13 mouse cellular contexts compared by ENCODE assay signal in the genomic region with DNA sequence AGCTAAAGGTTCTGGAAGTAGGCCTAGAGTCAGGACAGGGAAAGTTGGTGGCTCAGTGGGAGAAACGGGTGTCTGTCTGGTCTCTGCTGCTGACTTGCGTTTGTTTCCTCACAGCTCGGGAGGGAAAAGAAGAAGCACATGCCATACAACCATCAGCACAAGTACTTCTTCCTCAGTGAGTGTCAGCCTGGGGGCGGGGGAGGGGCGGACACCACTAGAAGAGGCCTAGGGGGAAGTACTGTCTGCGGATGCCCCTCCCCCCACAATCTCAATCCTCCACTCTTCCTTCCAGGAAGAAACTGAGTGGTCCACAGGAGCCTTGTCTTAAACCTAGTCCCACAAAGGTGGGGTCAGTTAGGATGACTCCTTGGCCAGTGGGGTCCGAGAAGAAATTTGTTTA. TPM values are rescaled to one million over a fixed set of nuclear protein-coding genes. Genes with fewer than 3 reads are reported as not detected.
DNase-seq lines count a peak whose midpoint lies in the region; ATAC-seq and TF ChIP-seq lines count a peak whose summit lies in the region.
"Had no signal": no experiment of that assay in that cellular context is flagged by ENCODE, and none has a peak within 500 bp of the region (broad histone marks: within the 10 kb centered on the region; RNA-seq: fewer than 3 reads in every experiment).

No protein-coding gene starts in this region.

- no peak for TF ChIP-seq EP300 in lung, postnatal 0 days (IDR thresholded peaks at IDR 0.05)

- no peaks in the 10 kb centered on the region for H3K27me3 ChIP-seq in forebrain, embryonic 12.5 days
- no peaks in the 10 kb centered on the region for H3K27me3 ChIP-seq in forebrain, embryonic 15.5 days
- no peaks in the 10 kb centered on the region for H3K27me3 ChIP-seq in lung, postnatal 0 days (replicated peaks; ENCODE audit: insufficient read depth, low read length)
- H3K27me3 ChIP-seq: megakaryocyte, embryonic 14.5 days; neural tube, embryonic 13.5 days had no signal

- no peak overlapping the region for H3K4me2 ChIP-seq in forebrain, embryonic 12.5 days
- H3K4me2 ChIP-seq in forebrain, embryonic 15.5 days (replicated peaks): no peak overlapping the region
- H3K4me2 ChIP-seq in lung, postnatal 0 days (replicated peaks; ENCODE audit: low read depth, low read length): no peak overlapping the region
- H3K4me2 ChIP-seq: neural tube, embryonic 13.5 days had no signal

- H3K4me1 ChIP-seq in forebrain, embryonic 12.5 days: peaks cover 5% of the 10 kb centered on the region
- H3K4me1 ChIP-seq in forebrain, embryonic 15.5 days: peaks cover 21% of the 10 kb centered on the region
- H3K4me1 ChIP-seq in lung, postnatal 0 days (ENCODE audit: insufficient read depth, low read depth, low read length): no peaks in the 10 kb centered on the region

- peaks cover 100% of the 10 kb centered on the region for H3K36me3 ChIP-seq in forebrain, embryonic 12.5 days (replicated peaks)
- H3K36me3 ChIP-seq in forebrain, embryonic 15.5 days: peaks cover 90% of the 10 kb centered on the region
- H3K36me3 ChIP-seq in lung, postnatal 0 days (ENCODE audit: insufficient read depth, low read length): peaks cover 10% of the 10 kb centered on the region; the same call in 1 of the 2 replicates

- WGBS in forebrain, embryonic 12.5 days: 81% methylated on average over 7 of the region's 7 CpGs
- 88% methylated on average over 7 of the region's 7 CpGs for WGBS in forebrain, embryonic 15.5 days
- 54% methylated on average over 7 of the region's 7 CpGs for WGBS in lung, postnatal 0 days

- DNase-seq in lung, postnatal 0 days (ENCODE audit: low spot score): peak; percentile 33
- no peak for DNase-seq in lung, postnatal 25 days (ENCODE audit: low spot score)
- no peak for DNase-seq in T-cell, adult 2 months (ENCODE audit: low spot score)
- no peak for DNase-seq in thymus, postnatal 0 days (ENCODE audit: low spot score)

- no peak for TF ChIP-seq CTCF in lung, postnatal 0 days (IDR thresholded peaks at IDR 0.05)

- H3K9me3 ChIP-seq in forebrain, embryonic 12.5 days: no peaks in the 10 kb centered on the region
- H3K9me3 ChIP-seq in forebrain, embryonic 15.5 days: no peaks in the 10 kb centered on the region
- no peaks in the 10 kb centered on the region for H3K9me3 ChIP-seq in lung, postnatal 0 days (ENCODE audit: low read length)
- H3K9me3 ChIP-seq: megakaryocyte, embryonic 14.5 days; neural tube, embryonic 13.5 days had no signal

- ATAC-seq in forebrain, embryonic 12.5 days (ENCODE audit: low FRiP score): 0 out of 2 replicates have a peak, but pooled peaks have one; percentile 15
- no peak for ATAC-seq in forebrain, embryonic 15.5 days (replicated peaks)
- ATAC-seq in lung, postnatal 0 days: no peak
- peak; percentile 89 for ATAC-seq in granulocyte monocyte progenitor cell, adult 5-6 weeks (replicated peaks; ENCODE audit: poor library complexity, severe bottlenecking)
- peak; percentile 68 for ATAC-seq in monocyte, adult 5-6 weeks (replicated peaks; ENCODE audit: insufficient number of reproducible peaks, low FRiP score, low TSS enrichment, poor library complexity, severe bottlenecking)
- ATAC-seq: activated CD4-positive, CD25-positive, alpha-beta regulatory T cell, adult 4 months; hindbrain, embryonic 16.5 days had no signal

- H3K4me3 ChIP-seq in forebrain, embryonic 12.5 days (replicated peaks): no peak overlapping the region
- no peak overlapping the region for H3K4me3 ChIP-seq in forebrain, embryonic 15.5 days
- H3K4me3 ChIP-seq in lung, postnatal 0 days (ENCODE audit: low read depth, low read length): no peak overlapping the region
- H3K4me3 ChIP-seq: erythroblast, embryonic 14.5 days; megakaryocyte, embryonic 14.5 days; neural tube, embryonic 13.5 days had no signal

- H3K27ac ChIP-seq in forebrain, embryonic 12.5 days: no peak overlapping the region
- no peak overlapping the region for H3K27ac ChIP-seq in forebrain, embryonic 15.5 days (replicated peaks)
- H3K27ac ChIP-seq in lung, postnatal 0 days (ENCODE audit: low read length): no peak overlapping the region
- H3K27ac ChIP-seq: neural tube, embryonic 13.5 days had no signal

- no peak overlapping the region for H3K9ac ChIP-seq in forebrain, embryonic 12.5 days
- H3K9ac ChIP-seq in forebrain, embryonic 15.5 days (replicated peaks): no peak overlapping the region
- H3K9ac ChIP-seq in lung, postnatal 0 days (replicated peaks; ENCODE audit: low read depth): no peak overlapping the region
- H3K9ac ChIP-seq: neural tube, embryonic 13.5 days had no signal

RNA-seq across cellular contexts. Expression of gene Fads1, which starts 8.6 kb away (rescaled TPM):
- polyA plus RNA-seq in forebrain, embryonic 12.5 days (2016; fragmentation: Nextera tagmentation; extraction: Ambion mirVana): 187 and 195 TPM in 2 replicates
- polyA plus RNA-seq in forebrain, embryonic 15.5 days (2015; fragmentation: Nextera tagmentation; extraction: Ambion mirVana): 158 and 166 TPM in 2 replicates
- polyA plus RNA-seq in lung, postnatal 0 days (2015; fragmentation: Nextera tagmentation; extraction: Ambion mirVana): 44.5 and 48.8 TPM in 2 replicates
- 11.3 and 14.5 TPM in 2 replicates for total RNA-seq in granulocyte monocyte progenitor cell, adult 5-6 weeks (2014; fragmentation: Nextera tagmentation)
- total RNA-seq in granulocyte monocyte progenitor cell, adult 5-6 weeks (2017): 9.7 and 18.5 TPM in 2 replicates
- 2.2 to 5.1 TPM (median 2.3 TPM) in 3 replicates for total RNA-seq in monocyte, adult 5-6 weeks (2017)
- polyA plus RNA-seq in thymus, postnatal 0 days (2015; fragmentation: Nextera tagmentation; extraction: Ambion mirVana): 29.0 and 29.2 TPM in 2 replicates

RNA-seq across cellular contexts. Expression of gene Tmem258, which starts 12.5 kb away (rescaled TPM):
- 336 and 355 TPM in 2 replicates for polyA plus RNA-seq in forebrain, embryonic 12.5 days (2016; fragmentation: Nextera tagmentation; extraction: Ambion mirVana)
- 397 and 403 TPM in 2 replicates for polyA plus RNA-seq in forebrain, embryonic 15.5 days (2015; fragmentation: Nextera tagmentation; extraction: Ambion mirVana)
- polyA plus RNA-seq in lung, postnatal 0 days (2015; fragmentation: Nextera tagmentation; extraction: Ambion mirVana): 362 and 394 TPM in 2 replicates
- 356 and 442 TPM in 2 replicates for total RNA-seq in granulocyte monocyte progenitor cell, adult 5-6 weeks (2014; fragmentation: Nextera tagmentation)
- 191 and 246 TPM in 2 replicates for total RNA-seq in granulocyte monocyte progenitor cell, adult 5-6 weeks (2017)
- total RNA-seq in monocyte, adult 5-6 weeks (2017): 129 to 133 TPM (median 132 TPM) in 3 replicates
- polyA plus RNA-seq in thymus, postnatal 0 days (2015; fragmentation: Nextera tagmentation; extraction: Ambion mirVana): 563 and 614 TPM in 2 replicates

RNA-seq across cellular contexts. Expression of gene Fen1, which starts 12.6 kb away (rescaled TPM):
- polyA plus RNA-seq in forebrain, embryonic 12.5 days (2016; fragmentation: Nextera tagmentation; extraction: Ambion mirVana): 130 and 134 TPM in 2 replicates
- polyA plus RNA-seq in forebrain, embryonic 15.5 days (2015; fragmentation: Nextera tagmentation; extraction: Ambion mirVana): 54.7 and 58.4 TPM in 2 replicates
- 18.0 and 18.7 TPM in 2 replicates for polyA plus RNA-seq in lung, postnatal 0 days (2015; fragmentation: Nextera tagmentation; extraction: Ambion mirVana)
- total RNA-seq in granulocyte monocyte progenitor cell, adult 5-6 weeks (2014; fragmentation: Nextera tagmentation): 82.9 and 89.7 TPM in 2 replicates
- total RNA-seq in granulocyte monocyte progenitor cell, adult 5-6 weeks (2017): 145 and 160 TPM in 2 replicates
- total RNA-seq in monocyte, adult 5-6 weeks (2017): 31.8 to 42.7 TPM (median 41.9 TPM) in 3 replicates
- 127 and 136 TPM in 2 replicates for polyA plus RNA-seq in thymus, postnatal 0 days (2015; fragmentation: Nextera tagmentation; extraction: Ambion mirVana)

RNA-seq across cellular contexts. Expression of gene Myrf, which starts 49.2 kb away (rescaled TPM):
- polyA plus RNA-seq in forebrain, embryonic 12.5 days (2016; fragmentation: Nextera tagmentation; extraction: Ambion mirVana): 0.72 and 0.87 TPM in 2 replicates
- 0.18 and 0.26 TPM in 2 replicates for polyA plus RNA-seq in forebrain, embryonic 15.5 days (2015; fragmentation: Nextera tagmentation; extraction: Ambion mirVana)
- polyA plus RNA-seq in lung, postnatal 0 days (2015; fragmentation: Nextera tagmentation; extraction: Ambion mirVana): 5.0 and 5.9 TPM in 2 replicates
- not detected in 2 replicates for total RNA-seq in granulocyte monocyte progenitor cell, adult 5-6 weeks (2014; fragmentation: Nextera tagmentation)
- total RNA-seq in granulocyte monocyte progenitor cell, adult 5-6 weeks (2017): not detected in 2 replicates
- total RNA-seq in monocyte, adult 5-6 weeks (2017): 0.10 to 2.3 TPM in 2 of 3 replicates, not detected in the other
- polyA plus RNA-seq in thymus, postnatal 0 days (2015; fragmentation: Nextera tagmentation; extraction: Ambion mirVana): 0.03 and 0.12 TPM in 2 replicates

Comparison
In these comparisons a context has a peak if more than half of its experiments do, and no peak if none do; other contexts are left out.
1. ATAC-seq: peak in forebrain, embryonic 12.5 days (single experiment), granulocyte monocyte progenitor cell, adult 5-6 weeks (single experiment) and monocyte, adult 5-6 weeks (single experiment); none in forebrain, embryonic 15.5 days (single experiment) and lung, postnatal 0 days (single experiment).